Mouse (Mus musculus) neural tube, embryonic 12.5 days (tissue): ENCODE results near the gene Amer2. TPM values are rescaled to one million over a fixed set of nuclear protein-coding genes. Genes with fewer than 3 reads are reported as not detected.

Experiments used
- ATAC-seq: fragments of 200-750 bp; cut with Nextera tagmentation; 2 replicates; pipeline ENCODE4 v1.8.0; 2017; ENCODE audit warnings: low read depth, mild to moderate bottlenecking, moderate TSS enrichment, moderate library complexity; ENCODE audit not compliant: low FRiP score
- H3K27ac ChIP-seq: fragments of 300-500 bp; sonication (generic); 2 replicates; pipeline ENCODE4 v1.5.1; 2016
- H3K27me3 ChIP-seq: fragments of 300-500 bp; sonication (generic); replicated peaks from 2 replicates; pipeline ENCODE4 v1.6.1; 2016; ENCODE audit warnings: mild to moderate bottlenecking
- H3K36me3 ChIP-seq: fragments of 300-500 bp; sonication (generic); 2 replicates; pipeline ENCODE4 v1.6.1; 2016; ENCODE audit warnings: mild to moderate bottlenecking
- H3K4me1 ChIP-seq: fragments of 300-500 bp; sonication (generic); 2 replicates; pipeline ENCODE4 v1.6.1; 2016
- H3K4me2 ChIP-seq: fragments of 300-500 bp; sonication (generic); replicated peaks from 2 replicates; pipeline ENCODE4 v1.6.1; 2016; ENCODE audit warnings: mild to moderate bottlenecking
- H3K4me3 ChIP-seq: fragments of 300-500 bp; sonication (generic); 2 replicates; pipeline ENCODE4 v1.5.1; 2016
- H3K9ac ChIP-seq: fragments of 300-500 bp; sonication (generic); 2 replicates; pipeline ENCODE4 v1.6.1; 2016; ENCODE audit warnings: mild to moderate bottlenecking
- H3K9me3 ChIP-seq: fragments of 300-500 bp; sonication (generic); 2 replicates; pipeline ENCODE4 v1.6.1; 2016; ENCODE audit warnings: mild to moderate bottlenecking
- WGBS: fragments of 180-500 bp; shearing (Covaris S2); methylation state at CpG from one replicate; pipeline ENCODE4 v1.1.7; 2016; 5-methylcytosine and 5-hydroxymethylcytosine counted together
- polyA plus RNA-seq: library from polyadenylated mRNA; unstranded; fragments of >200 nt; fragmentation: Nextera tagmentation; extraction: Ambion mirVana; gene quantifications from 2 replicates; pipeline ENCODE4 v1.2.1, GENCODE M21; 2016

Amer2 gene
- polyA plus RNA-seq, 1 experiment from 2014 or later = 34.7 TPM

DNA sequence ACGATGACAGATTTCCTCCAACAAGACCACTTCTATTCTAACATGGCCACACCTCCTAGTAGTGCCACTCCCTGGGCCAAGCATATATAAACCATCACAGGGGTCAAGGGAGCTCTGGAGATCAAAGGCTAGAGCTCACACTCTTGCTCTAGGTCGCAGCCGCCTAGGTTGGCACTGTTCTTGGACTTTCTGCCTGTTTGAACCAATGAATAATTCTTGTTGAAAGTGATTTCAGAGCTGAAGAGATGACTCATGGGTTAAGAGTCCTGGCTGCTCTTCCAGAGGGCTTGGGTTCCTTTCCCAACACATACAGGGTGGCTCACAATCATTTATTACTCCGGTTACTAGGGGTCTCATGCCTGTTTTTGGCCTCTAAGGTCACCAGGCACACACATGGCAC, 24.3 kb downstream of the Amer2 start:
- Histone ChIP-seq H3K36me3 (no peaks in the 10 kb centered on the region), H3K4me1 (peaks cover 25% of the 10 kb centered on the region; the same call in 1 of the 2 replicates), H3K27me3 (no peaks in the 10 kb centered on the region), H3K4me2 (no peak overlapping the region), H3K9me3 (no peaks in the 10 kb centered on the region), H3K9ac (no peak overlapping the region), H3K4me3 (no peak overlapping the region), H3K27ac (no peak overlapping the region)
- no peak for ATAC-seq
- 89% methylated on average over 4 of the region's 4 CpGs for WGBS

DNA sequence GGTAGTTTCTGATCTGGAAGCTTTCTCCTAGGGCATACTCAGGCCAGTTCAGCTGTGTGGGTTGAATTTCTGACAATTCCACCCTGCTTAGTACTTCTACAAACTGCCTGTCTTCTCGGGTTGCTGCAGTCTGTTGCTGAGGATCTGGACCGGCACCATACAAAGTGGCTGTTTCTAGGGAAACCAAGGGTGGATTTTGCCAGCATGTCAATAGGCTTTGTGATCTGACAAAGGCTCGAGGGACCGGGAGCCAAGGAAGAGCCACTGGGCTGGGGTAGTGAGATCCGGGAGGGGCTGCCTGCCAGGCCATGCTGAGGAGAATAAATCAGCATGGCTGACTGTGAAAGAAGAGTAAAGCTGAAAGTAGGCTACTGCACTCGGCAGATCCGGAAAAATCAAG, 25.8 kb downstream of the Amer2 start:
- WGBS = 13% methylated on average over 7 of the region's 7 CpGs
- Histone ChIP-seq H3K36me3 (no peaks in the 10 kb centered on the region), H3K4me2 (peak overlapping the region; percentile 16; the same call in 1 of the 2 replicates)

DNA sequence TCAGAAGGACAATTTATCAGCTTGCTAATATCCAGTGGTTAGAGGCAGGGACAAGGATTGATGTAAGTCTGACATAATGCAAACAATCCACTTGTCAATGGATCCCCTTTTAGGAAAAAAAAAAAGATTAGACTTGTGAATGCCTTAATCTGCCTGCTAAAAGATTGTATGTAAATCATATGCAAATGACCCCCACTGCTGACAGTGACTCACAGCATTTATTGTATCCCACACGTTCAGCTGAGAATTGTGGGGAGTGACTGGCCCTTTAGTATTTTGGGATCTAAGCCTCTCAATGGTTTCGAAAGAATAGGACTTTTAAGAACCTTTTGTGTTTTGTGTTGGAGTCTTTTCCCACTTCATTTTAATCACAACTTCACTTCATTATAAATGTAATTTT, 30.2 kb downstream of the Amer2 start:
- WGBS = 41% methylated on average over 2 of the region's 2 CpGs
- H3K9ac ChIP-seq = no peak overlapping the region
- H3K4me1 ChIP-seq = peaks cover 27% of the 10 kb centered on the region; the same call in 1 of the 2 replicates
- ATAC-seq = 0 out of 2 replicates have a peak, but pooled peaks have one; percentile 2
- H3K4me2 ChIP-seq = no peak overlapping the region
- no peak overlapping the region for H3K27ac ChIP-seq
- H3K4me3 ChIP-seq = no peak overlapping the region
- H3K36me3 ChIP-seq = no peaks in the 10 kb centered on the region
- H3K27me3 ChIP-seq = no peaks in the 10 kb centered on the region
- no peaks in the 10 kb centered on the region for H3K9me3 ChIP-seq

More for the DNA sequence above, 25.8 kb downstream of the Amer2 start:
- H3K27ac ChIP-seq = no peak overlapping the region
- peak; percentile 78 for ATAC-seq
- H3K27me3 ChIP-seq = no peaks in the 10 kb centered on the region
- no peak overlapping the region for H3K9ac ChIP-seq
- no peak overlapping the region for H3K4me3 ChIP-seq
- no peaks in the 10 kb centered on the region for H3K9me3 ChIP-seq
- H3K4me1 ChIP-seq = peaks cover 27% of the 10 kb centered on the region; the same call in 1 of the 2 replicates

DNA sequence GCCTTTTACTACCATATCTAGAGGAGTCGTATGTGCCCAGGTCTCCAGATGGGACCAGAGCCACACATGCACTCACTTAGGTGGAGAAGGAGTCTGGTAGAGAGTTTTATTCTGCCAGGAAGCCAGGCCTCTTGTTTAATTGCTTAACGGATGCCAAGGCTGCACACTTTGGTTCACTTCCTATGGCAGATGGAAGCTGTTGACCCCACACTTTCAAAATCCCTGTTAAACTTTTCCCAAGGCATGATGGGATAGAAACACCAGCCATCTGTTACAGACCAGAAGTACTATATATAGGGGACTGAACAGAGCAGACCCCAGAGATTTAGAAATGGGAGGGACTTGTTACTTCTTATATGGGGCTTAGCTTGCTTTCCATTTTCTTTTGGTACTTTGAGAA, 32.8 kb downstream of the Amer2 start:
- Histone ChIP-seq H3K36me3 (no peaks in the 10 kb centered on the region), H3K4me3 (no peak overlapping the region), H3K9me3 (no peaks in the 10 kb centered on the region), H3K27me3 (no peaks in the 10 kb centered on the region), H3K27ac (no peak overlapping the region), H3K4me2 (no peak overlapping the region), H3K9ac (no peak overlapping the region), H3K4me1 (peaks cover 33% of the 10 kb centered on the region)
- no peak for ATAC-seq
- WGBS = 85% methylated on average over 2 of the region's 2 CpGs

DNA sequence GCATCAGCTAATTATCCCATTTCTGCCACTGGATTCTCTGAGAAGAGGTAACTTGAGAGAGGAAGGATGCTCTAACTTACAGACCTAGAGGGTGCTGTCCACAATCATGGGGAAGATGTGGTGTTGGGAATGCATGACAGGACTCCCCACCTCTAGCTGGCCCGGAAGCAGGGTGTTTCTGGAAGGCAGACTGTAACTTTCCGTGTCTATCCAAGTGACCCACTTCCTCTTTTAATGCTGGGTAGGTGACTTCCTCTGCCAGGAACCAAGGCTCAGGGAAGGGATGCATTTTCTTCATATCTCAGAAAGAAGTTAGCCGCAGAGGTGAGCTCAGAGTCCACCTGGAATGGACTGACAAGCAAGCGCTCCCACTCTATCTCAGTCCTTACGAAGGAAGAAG, 33.5 kb downstream of the Amer2 start:
- no peak for ATAC-seq
- Histone ChIP-seq H3K4me3 (no peak overlapping the region), H3K9me3 (no peaks in the 10 kb centered on the region), H3K4me2 (no peak overlapping the region), H3K4me1 (peaks cover 31% of the 10 kb centered on the region), H3K36me3 (no peaks in the 10 kb centered on the region), H3K27me3 (no peaks in the 10 kb centered on the region), H3K27ac (no peak overlapping the region), H3K9ac (no peak overlapping the region)
- 91% methylated on average over 5 of the region's 5 CpGs for WGBS

DNA sequence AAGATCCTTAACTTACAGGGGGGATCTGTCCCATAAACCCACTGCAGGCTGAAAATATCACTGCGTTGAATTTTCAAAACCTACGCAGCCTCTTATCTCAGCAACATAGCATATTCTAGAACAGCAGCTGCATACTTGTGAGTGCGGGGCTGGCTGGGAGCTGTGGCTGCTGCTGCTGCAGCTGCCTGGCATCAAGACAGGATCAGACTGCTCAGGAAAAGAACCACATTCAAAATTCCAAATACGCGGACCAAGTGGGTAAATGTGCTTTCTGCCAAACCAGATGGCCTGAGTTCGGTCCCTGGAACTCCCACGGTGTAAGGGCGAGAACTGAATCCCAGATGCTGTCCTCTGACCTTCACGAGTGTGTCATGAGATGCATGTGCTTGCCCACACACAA, 34.3 kb downstream of the Amer2 start:
- ATAC-seq = no peak
- H3K36me3 ChIP-seq = no peaks in the 10 kb centered on the region
- 86% methylated on average over 9 of the region's 9 CpGs for WGBS

DNA sequence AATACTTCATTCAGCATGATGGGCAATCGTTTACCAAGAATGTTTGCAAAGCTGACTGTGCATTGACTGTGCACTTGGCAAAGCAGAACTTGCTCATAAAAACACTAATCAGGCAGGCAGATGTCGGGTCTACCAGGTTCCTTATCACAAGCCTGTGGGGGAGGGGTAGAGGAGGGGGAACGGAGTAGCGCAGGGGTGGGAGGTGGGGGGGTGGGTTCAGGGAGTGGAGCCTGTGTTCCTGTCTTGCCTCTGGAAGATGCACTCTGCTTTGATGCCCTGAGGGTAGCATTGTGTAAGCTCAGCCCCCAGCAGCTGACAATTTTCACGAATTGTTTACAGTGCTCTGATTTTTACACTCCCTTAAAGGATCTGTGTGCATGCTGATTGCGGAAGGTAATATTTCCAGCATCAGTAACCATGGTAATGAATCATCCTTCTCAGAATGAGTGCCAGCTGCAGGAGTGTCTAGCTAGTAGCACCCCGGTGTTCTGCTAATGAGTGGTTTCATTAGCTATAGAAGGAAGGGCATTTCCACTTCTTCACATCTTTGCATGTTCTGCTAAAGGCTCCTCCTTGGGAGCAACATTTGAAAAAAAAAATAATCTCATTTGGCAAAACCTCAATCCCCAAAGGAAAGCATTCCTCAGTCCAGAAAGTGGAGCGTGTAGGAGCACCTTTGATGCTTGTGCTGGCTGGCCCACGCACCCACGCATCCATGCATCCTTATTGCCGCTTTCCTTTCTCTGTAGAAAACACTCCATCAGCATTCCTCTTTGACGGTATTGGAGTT, 36.8 kb downstream of the Amer2 start:
- H3K9ac ChIP-seq = no peak overlapping the region
- peaks cover 19% of the 10 kb centered on the region for H3K4me1 ChIP-seq
- no peaks in the 10 kb centered on the region for H3K27me3 ChIP-seq
- H3K27ac ChIP-seq = no peak overlapping the region
- WGBS = 30% methylated on average over 12 of the region's 12 CpGs
- H3K4me3 ChIP-seq = no peak overlapping the region
- H3K9me3 ChIP-seq = no peaks in the 10 kb centered on the region
- ATAC-seq = peak; percentile 78
- peak overlapping the region; percentile 38 for H3K4me2 ChIP-seq
- no peaks in the 10 kb centered on the region for H3K36me3 ChIP-seq

More for the DNA sequence above, 34.3 kb downstream of the Amer2 start:
- no peak overlapping the region for H3K27ac ChIP-seq
- no peaks in the 10 kb centered on the region for H3K27me3 ChIP-seq
- no peak overlapping the region for H3K4me2 ChIP-seq
- H3K4me1 ChIP-seq = peaks cover 24% of the 10 kb centered on the region
- no peak overlapping the region for H3K4me3 ChIP-seq
- H3K9me3 ChIP-seq = no peaks in the 10 kb centered on the region
- H3K9ac ChIP-seq = no peak overlapping the region

DNA sequence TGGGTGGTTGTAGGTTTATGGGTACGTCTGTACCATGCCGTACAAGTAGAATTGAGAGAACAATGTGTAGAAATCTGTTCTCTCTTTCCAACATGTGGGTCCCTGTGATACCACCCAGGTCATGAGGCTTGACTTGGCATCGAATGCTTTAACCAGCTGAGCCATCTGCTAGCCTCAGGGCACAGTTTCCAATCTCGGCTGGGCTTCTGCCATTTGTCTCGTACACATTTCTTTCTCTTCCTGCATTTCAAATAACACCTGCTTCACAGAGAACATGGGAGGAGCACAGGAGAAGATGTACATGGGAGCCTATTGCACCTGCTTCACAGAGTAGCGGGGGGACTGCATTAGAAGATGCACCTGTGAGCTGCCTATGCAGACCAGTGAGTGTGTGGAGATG, 38.2 kb downstream of the Amer2 start:
- H3K27me3 ChIP-seq = no peaks in the 10 kb centered on the region
- no peak overlapping the region for H3K4me3 ChIP-seq
- 60% methylated on average over 6 of the region's 6 CpGs for WGBS
- H3K9me3 ChIP-seq = no peaks in the 10 kb centered on the region
- peak; percentile 46 for ATAC-seq
- H3K4me1 ChIP-seq = peaks cover 19% of the 10 kb centered on the region
- no peaks in the 10 kb centered on the region for H3K36me3 ChIP-seq
- H3K27ac ChIP-seq = no peak overlapping the region
- H3K9ac ChIP-seq = no peak overlapping the region
- no peak overlapping the region for H3K4me2 ChIP-seq

DNA sequence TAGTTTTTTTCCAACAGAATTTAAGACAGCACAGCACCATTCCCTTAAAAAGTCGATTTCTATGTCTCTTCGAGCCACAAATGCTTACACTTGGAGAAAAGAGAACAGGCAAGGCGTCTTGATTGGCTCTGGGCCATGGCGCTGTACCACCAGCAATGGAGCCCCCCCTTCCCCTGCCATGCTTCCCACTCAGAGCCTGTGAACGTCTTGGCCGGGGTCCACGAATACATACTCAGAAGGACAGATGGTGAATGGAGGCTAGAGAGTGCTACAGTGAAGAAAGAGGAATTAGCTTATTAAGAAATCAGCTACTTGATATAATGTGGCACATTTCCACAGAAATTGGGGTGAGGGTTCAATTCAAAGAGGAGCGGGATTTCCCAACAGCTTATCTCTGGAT, 41.6 kb downstream of the Amer2 start:
- Histone ChIP-seq H3K4me3 (no peak overlapping the region), H3K27me3 (no peaks in the 10 kb centered on the region), H3K4me2 (no peak overlapping the region), H3K36me3 (no peaks in the 10 kb centered on the region), H3K9ac (no peak overlapping the region), H3K4me1 (peaks cover 11% of the 10 kb centered on the region), H3K9me3 (no peaks in the 10 kb centered on the region), H3K27ac (no peak overlapping the region)
- WGBS = 82% methylated on average over 8 of the region's 8 CpGs
- no peak for ATAC-seq

DNA sequence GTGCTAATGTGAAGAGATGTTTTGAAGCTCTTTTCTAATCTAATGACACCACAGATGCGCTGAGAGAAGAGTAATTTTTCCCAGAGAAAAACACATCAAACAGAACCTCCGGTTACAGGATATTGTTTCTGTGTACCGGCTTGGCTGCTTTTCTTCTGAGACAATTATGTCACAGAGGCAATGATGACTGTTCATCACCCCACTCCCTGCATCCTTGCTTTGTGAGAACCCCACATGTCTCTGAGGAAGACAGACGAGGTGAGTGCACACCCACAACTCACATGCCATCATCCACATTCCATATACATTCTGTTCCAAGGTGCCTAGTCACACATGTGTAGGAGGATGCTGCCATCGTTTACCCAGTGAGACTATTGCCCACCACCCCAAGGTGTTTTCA, 44.9 kb downstream of the Amer2 start:
- Histone ChIP-seq H3K36me3 (no peaks in the 10 kb centered on the region), H3K9ac (no peak overlapping the region), H3K27ac (no peak overlapping the region), H3K4me1 (no peaks in the 10 kb centered on the region), H3K4me2 (no peak overlapping the region), H3K9me3 (no peaks in the 10 kb centered on the region), H3K4me3 (no peak overlapping the region), H3K27me3 (no peaks in the 10 kb centered on the region)
- no peak for ATAC-seq
- WGBS = 88% methylated on average over 5 of the region's 5 CpGs

DNA sequence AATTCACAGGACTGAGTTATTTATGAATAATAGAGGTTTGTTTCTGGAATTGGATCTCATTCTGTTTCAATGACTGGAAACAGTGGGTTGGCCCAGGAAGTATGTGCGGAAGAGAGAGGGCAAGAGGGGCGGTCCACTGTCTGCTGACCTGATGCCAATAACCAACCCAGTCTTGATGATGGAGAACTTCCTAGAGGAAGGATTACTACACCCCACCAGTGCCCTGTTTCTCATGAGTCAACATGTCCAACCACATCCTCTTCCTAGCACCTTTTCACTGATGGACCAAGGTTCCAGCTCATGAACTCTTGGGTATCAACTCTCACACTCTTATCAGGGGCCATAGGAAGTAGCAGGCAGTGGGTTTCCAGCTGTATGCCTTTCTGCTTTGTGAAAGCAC, 49.9 kb downstream of the Amer2 start:
- Histone ChIP-seq H3K27me3 (no peaks in the 10 kb centered on the region), H3K9ac (no peak overlapping the region), H3K4me1 (peaks cover 3% of the 10 kb centered on the region; the same call in 1 of the 2 replicates), H3K27ac (no peak overlapping the region), H3K9me3 (no peaks in the 10 kb centered on the region), H3K36me3 (no peaks in the 10 kb centered on the region), H3K4me3 (no peak overlapping the region), H3K4me2 (no peak overlapping the region)
- ATAC-seq = no peak
- WGBS = 89% methylated on average over 2 of the region's 2 CpGs

DNA sequence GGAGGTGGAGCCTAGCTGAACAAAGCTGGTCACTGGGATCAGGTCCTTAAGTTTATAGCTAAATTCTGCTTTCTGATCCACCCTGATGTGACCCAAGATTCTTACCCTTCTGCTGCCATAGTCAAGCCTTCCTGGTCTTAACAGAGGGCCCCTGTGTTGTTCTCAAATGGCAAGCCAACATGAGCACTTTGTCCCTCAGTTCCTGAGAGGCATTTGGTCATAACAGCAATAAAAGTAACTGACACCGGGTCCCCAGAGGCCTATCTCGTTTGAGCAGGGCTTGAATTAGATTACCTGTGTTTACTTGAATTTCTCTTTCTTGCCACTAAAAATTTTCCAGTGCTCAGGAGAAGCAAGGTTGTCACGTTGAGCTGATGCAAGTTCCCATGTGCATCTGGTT, 51.1 kb downstream of the Amer2 start:
- ATAC-seq = no peak
- H3K4me1 ChIP-seq = peaks cover 10% of the 10 kb centered on the region
- WGBS = 65% methylated on average over 3 of the region's 3 CpGs
- no peak overlapping the region for H3K4me2 ChIP-seq
- H3K4me3 ChIP-seq = no peak overlapping the region
- no peak overlapping the region for H3K27ac ChIP-seq
- no peaks in the 10 kb centered on the region for H3K9me3 ChIP-seq
- no peak overlapping the region for H3K9ac ChIP-seq
- no peaks in the 10 kb centered on the region for H3K36me3 ChIP-seq
- H3K27me3 ChIP-seq = no peaks in the 10 kb centered on the region

DNA sequence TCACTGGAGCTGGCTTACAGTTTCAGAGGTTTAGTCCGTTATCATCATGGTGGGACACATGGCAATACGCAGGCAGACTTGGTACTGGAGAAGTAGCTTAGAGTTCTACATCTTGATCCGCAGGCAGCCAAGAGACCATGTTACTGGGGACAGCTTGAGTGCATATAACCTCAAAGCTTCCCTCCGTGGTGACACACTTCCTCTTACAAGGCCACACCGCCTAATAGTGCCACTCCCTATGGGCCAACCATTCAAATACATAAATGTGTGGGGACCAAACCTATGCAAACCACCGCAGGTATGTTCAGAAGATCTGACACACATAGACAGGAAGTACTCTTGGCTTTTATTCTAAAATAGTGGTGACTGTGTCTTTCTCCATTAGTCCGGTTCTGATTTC, 52.5 kb downstream of the Amer2 start:
- Histone ChIP-seq H3K36me3 (no peaks in the 10 kb centered on the region), H3K9me3 (no peaks in the 10 kb centered on the region), H3K9ac (no peak overlapping the region), H3K27ac (no peak overlapping the region), H3K4me1 (peaks cover 14% of the 10 kb centered on the region), H3K27me3 (no peaks in the 10 kb centered on the region), H3K4me3 (no peak overlapping the region), H3K4me2 (no peak overlapping the region)
- WGBS = 92% methylated on average over 7 of the region's 7 CpGs
- ATAC-seq = no peak
